Mouse (Mus musculus): ENCODE measurements around the gene Pprc1. TPM values are rescaled to one million over a fixed set of nuclear protein-coding genes. Genes with fewer than 3 reads are reported as not detected.

Pprc1 gene
- polyA plus RNA-seq, 1 experiment from 2014 or later = 55.1 TPM

GRCm38 (mm10) chr19:46114617-46115016, 69.9 kb downstream of the Pprc1 start:
- H3K4me1 ChIP-seq (ENCODE audit: insufficient read depth) = no peaks in the 10 kb centered on the region
- H3K9me3 ChIP-seq (ENCODE audit: low read depth, low read length) = no peaks in the 10 kb centered on the region
- ATAC-seq (ENCODE audit: insufficient read depth) (no peak), DNase-seq (peak; percentile 12)
- no peaks in the 10 kb centered on the region for H3K36me3 ChIP-seq (ENCODE audit: insufficient read depth)
- TF ChIP-seq CTCF (IDR thresholded peaks at IDR 0.05; ENCODE audit: low read depth) = no peak
- no peak overlapping the region for H3K4me2 ChIP-seq
- no peak overlapping the region for H3K9ac ChIP-seq
- no peak overlapping the region for H3K4me3 ChIP-seq (ENCODE audit: low read depth, low read length)
- no peak overlapping the region for H3K27ac ChIP-seq (ENCODE audit: low read depth)
- H3K27me3 ChIP-seq (ENCODE audit: insufficient read depth, low read length) = no peaks in the 10 kb centered on the region
- 40% methylated on average over 4 of the region's 4 CpGs for WGBS

GRCm38 (mm10) chr19:46119458-46119857, 74.8 kb downstream of the Pprc1 start:
- WGBS = 83% methylated on average over 3 of the region's 3 CpGs
- ATAC-seq (ENCODE audit: insufficient read depth) = no peak
- Histone ChIP-seq H3K4me2 (no peak overlapping the region), H3K9me3 (ENCODE audit: low read depth, low read length) (no peaks in the 10 kb centered on the region), H3K27ac (ENCODE audit: low read depth) (no peak overlapping the region), H3K27me3 (ENCODE audit: insufficient read depth, low read length) (no peaks in the 10 kb centered on the region), H3K4me3 (ENCODE audit: low read depth, low read length) (no peak overlapping the region), H3K9ac (no peak overlapping the region), H3K4me1 (ENCODE audit: insufficient read depth) (no peaks in the 10 kb centered on the region), H3K36me3 (ENCODE audit: insufficient read depth) (no peaks in the 10 kb centered on the region)
- DNase-seq = no peak
- no peak for TF ChIP-seq CTCF (IDR thresholded peaks at IDR 0.05; ENCODE audit: low read depth)

GRCm38 (mm10) chr19:46120872-46121271, 76.2 kb downstream of the Pprc1 start:
- WGBS = 56% methylated on average over 6 of the region's 6 CpGs

More at GRCm38 (mm10) chr19:46120872-46121271, 76.2 kb downstream of the Pprc1 start:
- no peak for DNase-seq
- Histone ChIP-seq H3K4me3 (ENCODE audit: low read depth, low read length) (no peak overlapping the region), H3K36me3 (ENCODE audit: insufficient read depth) (no peaks in the 10 kb centered on the region), H3K4me1 (ENCODE audit: insufficient read depth) (no peaks in the 10 kb centered on the region), H3K27me3 (ENCODE audit: insufficient read depth, low read length) (no peaks in the 10 kb centered on the region), H3K27ac (ENCODE audit: low read depth) (no peak overlapping the region), H3K9me3 (ENCODE audit: low read depth, low read length) (no peaks in the 10 kb centered on the region), H3K4me2 (no peak overlapping the region), H3K9ac (no peak overlapping the region)
- ATAC-seq (ENCODE audit: insufficient read depth) = no peak
- no peak for TF ChIP-seq CTCF (IDR thresholded peaks at IDR 0.05; ENCODE audit: low read depth)

Other genes with a start within 250 kb of the Pprc1 start
- gene Kcnip2, start 228.8 kb upstream of the Pprc1 start, polyA plus RNA-seq (2014; fragmentation: Nextera tagmentation; extraction: Ambion mirVana) = 2.8 and 3.2 TPM in 2 replicates
- gene Armh3, start 46.4 kb upstream of the Pprc1 start, polyA plus RNA-seq (2014; fragmentation: Nextera tagmentation; extraction: Ambion mirVana) = 16.0 and 17.8 TPM in 2 replicates
- 6.0 and 6.5 TPM in 2 replicates for gene Hps6, start 41.4 kb upstream of the Pprc1 start, polyA plus RNA-seq (2014; fragmentation: Nextera tagmentation; extraction: Ambion mirVana)
- 86.7 and 87.7 TPM in 2 replicates for gene Ldb1, start 328 bp downstream of the Pprc1 start, polyA plus RNA-seq (2014; fragmentation: Nextera tagmentation; extraction: Ambion mirVana)
- 99.3 and 105 TPM in 2 replicates for gene Nolc1, start 31.0 kb downstream of the Pprc1 start, polyA plus RNA-seq (2014; fragmentation: Nextera tagmentation; extraction: Ambion mirVana)
- not detected in 2 replicates for gene Elovl3, start 87.0 kb downstream of the Pprc1 start, polyA plus RNA-seq (2014; fragmentation: Nextera tagmentation; extraction: Ambion mirVana)
- gene Pitx3, start 103.4 kb downstream of the Pprc1 start, polyA plus RNA-seq (2014; fragmentation: Nextera tagmentation; extraction: Ambion mirVana) = 0.41 and 0.82 TPM in 2 replicates
- 63.6 and 66.4 TPM in 2 replicates for gene Gbf1, start 107.6 kb downstream of the Pprc1 start, polyA plus RNA-seq (2014; fragmentation: Nextera tagmentation; extraction: Ambion mirVana)

Data from lung, embryonic 14.5 days (tissue).